Mouse (Mus musculus) lung, postnatal 0 days (tissue): ENCODE results near the gene Tgm6. TPM values are rescaled to one million over a fixed set of nuclear protein-coding genes. Genes with fewer than 3 reads are reported as not detected.

ENCODE experiments used
- ATAC-seq: fragments of 200-750 bp; cut with Nextera tagmentation; 2 replicates; pipeline ENCODE4 v1.8.0; 2017; ENCODE audit warnings: moderate library complexity
- DNase-seq: peaks from one replicate; pipeline ENCODE4 v3.0.0-alpha.2; 2016; ENCODE audit warnings: low spot score
- H3K27ac ChIP-seq: fragments of 300-500 bp; sonication (generic); 2 replicates; pipeline ENCODE4 v1.5.1; 2014; ENCODE audit warnings: antibody characterized with exemption, mild to moderate bottlenecking, low read length, mixed read lengths
- H3K27me3 ChIP-seq: fragments of 300-500 bp; sonication (generic); replicated peaks from 2 replicates; pipeline ENCODE4 v1.6.1; 2014; ENCODE audit warnings: low read length, mixed read lengths; ENCODE audit not compliant: insufficient read depth
- H3K36me3 ChIP-seq: fragments of 300-500 bp; sonication (generic); 2 replicates; pipeline ENCODE4 v1.6.1; 2014; ENCODE audit warnings: low read length, mixed read lengths; ENCODE audit not compliant: insufficient read depth
- H3K4me1 ChIP-seq: fragments of 300-500 bp; sonication (generic); 2 replicates; pipeline ENCODE4 v1.6.1; 2014; ENCODE audit warnings: antibody characterized with exemption, low read depth, low read length, mixed read lengths; ENCODE audit not compliant: insufficient read depth
- H3K4me2 ChIP-seq: fragments of 300-500 bp; sonication (generic); replicated peaks from 2 replicates; pipeline ENCODE4 v1.6.1; 2014; ENCODE audit warnings: low read depth, mild to moderate bottlenecking, low read length, moderate library complexity, mixed read lengths
- H3K4me3 ChIP-seq: fragments of 300-500 bp; sonication (generic); 2 replicates; pipeline ENCODE4 v1.5.1; 2014; ENCODE audit warnings: low read depth, low read length
- H3K9ac ChIP-seq: fragments of 300-500 bp; sonication (generic); replicated peaks from 2 replicates; pipeline ENCODE4 v1.6.1; 2014; ENCODE audit warnings: low read depth, mild to moderate bottlenecking
- H3K9me3 ChIP-seq: fragments of 300-500 bp; sonication (generic); 2 replicates; pipeline ENCODE4 v1.6.1; 2016; ENCODE audit warnings: low read length, mixed read lengths
- CTCF ChIP-seq: IDR thresholded peaks from 2 replicates; pipeline ENCODE4 v1.5.1; 2016; ENCODE audit warnings: antibody characterized with exemption, mild to moderate bottlenecking
- EP300 ChIP-seq: IDR thresholded peaks from 2 replicates; pipeline ENCODE4 v1.6.1; 2016; ENCODE audit warnings: antibody characterized with exemption, mild to moderate bottlenecking, control low read depth
- WGBS: fragments of 180-500 bp; shearing (Covaris S2); extraction: QIAGEN DNeasy Blood & Tissue Kit; methylation state at CpG from one replicate; pipeline ENCODE4 v1.1.7; 2014; 5-methylcytosine and 5-hydroxymethylcytosine counted together
- polyA plus RNA-seq: library from polyadenylated mRNA; unstranded; fragments of >200 nt; fragmentation: Nextera tagmentation; extraction: Ambion mirVana; gene quantifications from 2 replicates; pipeline ENCODE4 v1.2.1, GENCODE M21; 2015

The Tgm6 gene
- polyA plus RNA-seq, 1 experiment from 2014 or later = not detected

DNA sequence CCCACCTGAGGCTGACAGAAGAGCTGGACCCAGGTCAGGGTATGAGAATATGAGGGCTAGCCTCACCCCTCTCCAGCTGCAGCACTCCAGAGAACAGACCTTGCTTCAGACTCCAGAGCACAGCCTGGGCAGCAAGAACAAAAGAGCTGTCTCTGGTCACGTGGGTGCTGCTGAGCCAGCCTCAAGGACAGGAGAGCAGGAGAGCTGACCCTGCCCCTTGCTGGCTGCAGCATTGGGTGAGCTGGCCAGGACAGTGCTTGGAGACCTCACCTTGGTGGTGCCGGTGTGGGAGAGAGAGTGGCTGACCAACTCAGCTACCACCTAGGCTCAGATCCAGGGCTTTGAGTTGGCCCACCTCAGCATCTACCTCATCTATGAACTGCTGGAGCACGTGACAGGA is 43.0 kb downstream of the Tgm6 start:
- H3K27me3 ChIP-seq = no peaks in the 10 kb centered on the region
- H3K9ac ChIP-seq = no peak overlapping the region
- no peak for DNase-seq
- no peak overlapping the region for H3K4me2 ChIP-seq
- H3K27ac ChIP-seq = no peak overlapping the region
- no peaks in the 10 kb centered on the region for H3K4me1 ChIP-seq
- WGBS = 77% methylated on average over 3 of the region's 3 CpGs
- H3K4me3 ChIP-seq = no peak overlapping the region
- no peaks in the 10 kb centered on the region for H3K9me3 ChIP-seq
- H3K36me3 ChIP-seq = no peaks in the 10 kb centered on the region
- ATAC-seq = no peak
- no peak for TF ChIP-seq EP300
- TF ChIP-seq CTCF = no peak

DNA sequence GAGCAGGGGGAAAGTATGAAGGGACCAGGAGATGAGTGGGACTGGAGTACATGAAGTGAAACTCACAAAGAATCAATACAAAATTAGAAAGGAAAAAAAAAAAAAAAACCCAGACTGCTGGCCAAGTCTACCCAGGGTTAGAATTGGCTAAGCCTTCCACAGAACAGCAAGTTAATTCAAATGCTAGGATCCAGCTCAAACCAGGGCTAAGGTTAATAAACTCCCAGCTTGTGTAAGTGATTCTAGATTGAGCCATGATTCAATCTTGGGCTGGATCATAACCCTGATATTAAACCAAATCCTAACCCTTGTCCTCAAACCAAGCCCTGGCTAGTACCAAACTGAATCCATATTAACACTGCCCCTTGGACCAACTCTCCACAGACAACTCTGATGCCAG is 43.6 kb downstream of the Tgm6 start:
- Histone ChIP-seq H3K4me2 (no peak overlapping the region), H3K36me3 (no peaks in the 10 kb centered on the region), H3K27me3 (no peaks in the 10 kb centered on the region), H3K9ac (no peak overlapping the region), H3K4me3 (no peak overlapping the region), H3K4me1 (no peaks in the 10 kb centered on the region), H3K27ac (no peak overlapping the region), H3K9me3 (no peaks in the 10 kb centered on the region)
- DNase-seq (no peak), ATAC-seq (no peak)
- no peak for TF ChIP-seq CTCF
- no peak for TF ChIP-seq EP300

DNA sequence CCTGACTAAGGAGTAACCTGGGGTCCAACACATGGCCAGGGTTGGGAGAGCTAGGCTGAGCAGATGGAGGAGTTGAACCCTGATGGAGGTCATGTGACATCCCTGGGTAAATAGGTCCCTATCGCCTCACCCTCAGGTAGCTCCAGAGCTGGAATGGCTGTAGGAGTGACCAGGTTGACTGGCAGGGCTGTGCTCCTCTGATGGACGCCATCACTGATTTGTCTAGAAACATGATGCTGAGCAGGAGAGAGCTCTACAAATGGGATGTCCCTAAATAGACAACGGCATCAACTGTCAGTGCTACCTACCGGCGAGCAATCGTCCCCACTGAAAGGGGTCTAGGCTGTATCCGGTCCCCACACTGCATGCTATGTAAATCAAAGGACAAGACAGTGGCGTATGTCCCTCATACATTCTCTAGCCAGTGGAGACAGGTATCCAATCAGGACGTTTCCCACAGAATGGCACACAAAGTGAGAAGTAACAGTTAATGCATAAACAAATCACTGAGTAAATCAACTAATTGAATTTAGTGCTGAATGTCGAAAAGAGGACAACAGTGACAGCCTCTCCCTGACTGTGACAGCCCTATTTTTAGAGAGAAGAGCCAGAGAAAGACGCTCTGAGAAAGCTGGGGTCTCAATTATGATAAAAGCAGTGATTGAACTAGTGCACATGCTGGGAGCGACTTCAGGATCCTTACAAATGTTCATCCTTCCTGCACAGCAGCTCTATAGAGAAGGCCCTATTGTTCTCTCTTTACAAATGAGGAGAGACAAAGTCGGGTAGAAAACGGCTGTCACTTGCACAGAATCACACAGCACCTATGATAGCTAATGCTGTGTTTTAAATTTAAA is 45.2 kb downstream of the Tgm6 start:
- ATAC-seq = no peak
- no peaks in the 10 kb centered on the region for H3K9me3 ChIP-seq
- 64% methylated on average over 14 of the region's 14 CpGs for WGBS

DNA sequence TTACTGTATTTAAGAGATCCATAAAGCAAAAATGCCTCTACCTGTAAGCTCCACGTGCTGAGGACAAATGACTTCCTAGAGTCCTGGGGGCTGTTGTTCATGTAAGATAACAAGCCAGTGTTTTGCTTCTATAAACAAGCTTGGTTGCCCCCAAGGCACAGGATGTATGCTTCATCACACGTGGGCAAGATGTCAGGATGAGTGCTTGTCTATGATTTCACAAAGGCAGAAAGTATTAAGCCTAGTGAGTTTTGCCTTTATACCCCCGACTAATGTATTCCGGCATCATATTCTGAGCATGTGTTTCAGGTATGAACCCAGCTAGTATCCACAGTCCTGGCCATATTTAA is 45.8 kb downstream of the Tgm6 start:
- no peak for TF ChIP-seq EP300
- TF ChIP-seq CTCF = no peak
- no peak for ATAC-seq
- no peaks in the 10 kb centered on the region for H3K27me3 ChIP-seq
- no peaks in the 10 kb centered on the region for H3K9me3 ChIP-seq
- WGBS = 50% methylated on average over 4 of the region's 4 CpGs
- no peak overlapping the region for H3K4me3 ChIP-seq
- no peak for DNase-seq
- H3K36me3 ChIP-seq = no peaks in the 10 kb centered on the region
- no peak overlapping the region for H3K9ac ChIP-seq
- no peak overlapping the region for H3K27ac ChIP-seq
- H3K4me2 ChIP-seq = no peak overlapping the region
- no peaks in the 10 kb centered on the region for H3K4me1 ChIP-seq

More for the DNA sequence above, 45.2 kb downstream of the Tgm6 start:
- Histone ChIP-seq H3K4me2 (no peak overlapping the region), H3K27ac (no peak overlapping the region), H3K4me3 (no peak overlapping the region), H3K36me3 (no peaks in the 10 kb centered on the region), H3K9ac (no peak overlapping the region), H3K27me3 (no peaks in the 10 kb centered on the region), H3K4me1 (no peaks in the 10 kb centered on the region)
- TF ChIP-seq EP300 (no peak), CTCF (no peak)
- no peak for DNase-seq

DNA sequence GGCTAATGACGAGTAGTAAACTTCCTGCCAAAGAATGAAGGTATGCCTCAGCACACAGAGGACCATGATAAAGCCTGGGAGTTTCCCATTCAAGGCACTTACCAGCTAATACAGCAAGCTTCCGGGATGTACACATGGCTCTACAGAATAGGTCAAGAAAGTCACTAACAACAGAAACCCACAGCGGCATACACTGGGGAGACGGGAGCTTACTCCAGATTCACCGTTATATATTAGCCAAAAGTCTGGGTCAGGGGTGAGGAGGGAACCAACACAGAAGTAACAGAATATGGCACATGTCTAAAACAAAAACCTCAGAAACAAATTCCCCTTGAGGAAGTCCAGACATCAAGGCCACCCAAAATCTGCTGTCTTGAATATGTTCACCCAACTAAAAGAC is 50.5 kb downstream of the Tgm6 start:
- no peaks in the 10 kb centered on the region for H3K9me3 ChIP-seq
- H3K4me3 ChIP-seq = no peak overlapping the region
- H3K36me3 ChIP-seq = no peaks in the 10 kb centered on the region
- 70% methylated on average over 5 of the region's 5 CpGs for WGBS
- H3K27ac ChIP-seq = no peak overlapping the region
- no peak overlapping the region for H3K9ac ChIP-seq
- TF ChIP-seq CTCF = no peak
- no peak for TF ChIP-seq EP300
- DNase-seq (no peak), ATAC-seq (no peak)
- H3K4me2 ChIP-seq = no peak overlapping the region
- H3K4me1 ChIP-seq = no peaks in the 10 kb centered on the region
- H3K27me3 ChIP-seq = no peaks in the 10 kb centered on the region

DNA sequence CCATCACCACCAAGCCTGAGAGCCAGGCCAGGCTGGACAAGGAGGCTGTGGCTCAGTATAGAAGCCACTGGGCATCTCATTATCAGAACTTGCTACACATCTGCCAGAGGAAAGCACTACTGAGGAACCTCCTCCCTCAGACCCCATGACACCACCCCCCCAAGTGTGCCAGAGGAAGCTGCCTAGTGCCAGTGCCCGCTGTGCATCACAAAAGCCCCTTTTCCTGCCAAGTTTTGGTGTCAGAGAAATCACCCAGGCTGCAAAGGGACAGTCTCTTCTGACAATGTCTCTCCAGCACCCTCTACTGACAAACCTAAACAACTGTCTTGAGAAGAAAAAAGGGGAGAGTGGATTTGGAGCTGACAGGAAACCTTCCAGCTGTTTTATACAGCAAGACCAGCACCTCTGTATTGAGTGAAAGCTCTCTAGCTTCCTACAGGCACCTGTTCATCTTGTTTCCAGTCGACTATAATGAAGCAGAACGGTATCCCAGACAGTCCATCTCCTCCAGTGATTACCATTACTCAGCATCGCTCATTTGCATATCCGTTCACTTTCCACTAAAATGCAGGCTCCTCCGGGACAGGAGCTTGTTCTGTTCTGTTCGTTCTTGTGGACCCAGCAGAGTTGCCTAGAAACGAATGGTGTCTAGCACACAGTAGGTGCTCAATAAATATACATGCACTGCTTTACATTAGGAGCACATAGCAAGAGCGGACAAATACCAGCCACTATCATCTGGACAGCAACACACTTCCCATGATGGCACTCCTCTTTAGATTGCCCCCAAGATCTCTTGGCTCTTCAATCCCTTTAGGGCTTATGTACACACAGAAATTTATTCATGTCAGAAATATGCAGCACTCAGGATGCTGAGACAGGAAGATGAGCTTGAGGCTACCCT is 54.3 kb downstream of the Tgm6 start:
- H3K36me3 ChIP-seq = peaks cover 15% of the 10 kb centered on the region; the same call in 1 of the 2 replicates

More for the DNA sequence above, 54.3 kb downstream of the Tgm6 start:
- Histone ChIP-seq H3K4me3 (no peak overlapping the region), H3K9ac (no peak overlapping the region), H3K27ac (no peak overlapping the region), H3K9me3 (no peaks in the 10 kb centered on the region), H3K4me1 (no peaks in the 10 kb centered on the region), H3K4me2 (no peak overlapping the region), H3K27me3 (no peaks in the 10 kb centered on the region)
- ATAC-seq = peak; percentile 37
- no peak for TF ChIP-seq EP300
- peak; percentile 60 for TF ChIP-seq CTCF
- DNase-seq = peak; percentile 69
- 65% methylated on average over 9 of the region's 9 CpGs for WGBS
